Mouse (Mus musculus) erythroblast, embryonic 14.5 days (primary cell): ENCODE results near the gene Cacfd1.

Source experiments
- GATA1 ChIP-seq: IDR thresholded peaks from 2 replicates; pipeline ENCODE4 v1.6.1; 2012; ENCODE audit warnings: low read length, inconsistent platforms, mixed read lengths
- TAL1 ChIP-seq: IDR thresholded peaks from 3 replicates; pipeline ENCODE4 v1.6.1; 2012; ENCODE audit warnings: low read length, inconsistent platforms, mixed read lengths

GRCm38 (mm10) chr2:27059187-27059586 lies 49.5 kb downstream of the Cacfd1 start:
- TF ChIP-seq GATA1 (no peak), TAL1 (no peak)
